Comparison of ENCODE assay signal across 8 mouse cellular contexts in genomic region chr13:51314541-51314977, GRCm38 (mm10).
DNase-seq lines count a peak whose midpoint lies in the region; ATAC-seq lines count a peak whose summit lies in the region.

No protein-coding gene starts in this region.

- H3K27ac ChIP-seq in embryonic facial prominence, embryonic 12.5 days = peak overlapping the region; percentile 92
- H3K27ac ChIP-seq in heart, embryonic 10.5 days = peak overlapping the region; percentile 84
- peak overlapping the region; percentile 91 for H3K27ac ChIP-seq in kidney, embryonic 14.5 days (ENCODE audit: low read depth, low read length)
- H3K27ac ChIP-seq in midbrain, embryonic 11.5 days (ENCODE audit: low read depth, low read length) = peak overlapping the region; percentile 71

- peak; percentile 92 for ATAC-seq in embryonic facial prominence, embryonic 12.5 days (ENCODE audit: insufficient number of reproducible peaks, insufficient read depth, low FRiP score, low TSS enrichment)
- peak; percentile 92 for ATAC-seq in kidney, embryonic 14.5 days (ENCODE audit: low FRiP score, low TSS enrichment)
- peak; percentile 89 for ATAC-seq in midbrain, embryonic 11.5 days (ENCODE audit: low FRiP score)

- peak; percentile 48 for DNase-seq in kidney, adult 11 months
- DNase-seq in kidney, adult 18-20 months = no peak
- DNase-seq in heart, embryonic 10.5 days (ENCODE audit: low spot score) = peak; percentile 84
- peak; percentile 95 for DNase-seq in midbrain, embryonic 11.5 days (ENCODE audit: low spot score, missing footprints)
- no peak for DNase-seq in spleen, postnatal 14 days (ENCODE audit: low spot score in 2 of 2)
- DNase-seq in layer of hippocampus, adult 8-10 months (ENCODE audit: low spot score in 2 of 2) = no peak

- H3K4me2 ChIP-seq in embryonic facial prominence, embryonic 12.5 days (replicated peaks) = peak overlapping the region; percentile 1; the same call in 1 of the 2 replicates
- H3K4me2 ChIP-seq in kidney, embryonic 14.5 days (replicated peaks; ENCODE audit: low read depth, low read length) = peak overlapping the region; percentile 5; the same call in 1 of the 2 replicates
- H3K4me2 ChIP-seq in midbrain, embryonic 11.5 days = peak overlapping the region; percentile 2; the same call in 1 of the 2 replicates

- no peaks in the 10 kb centered on the region for H3K9me3 ChIP-seq in embryonic facial prominence, embryonic 12.5 days
- no peaks in the 10 kb centered on the region for H3K9me3 ChIP-seq in heart, embryonic 10.5 days
- H3K9me3 ChIP-seq in kidney, embryonic 14.5 days (ENCODE audit: control insufficient read depth, low read length) = no peaks in the 10 kb centered on the region
- no peaks in the 10 kb centered on the region for H3K9me3 ChIP-seq in midbrain, embryonic 11.5 days (ENCODE audit: control insufficient read depth, low read length)

- H3K9ac ChIP-seq in embryonic facial prominence, embryonic 12.5 days = no peak overlapping the region
- no peak overlapping the region for H3K9ac ChIP-seq in kidney, embryonic 14.5 days (ENCODE audit: low read depth, low read length)
- peak overlapping the region; percentile 33; the same call in 1 of the 2 replicates for H3K9ac ChIP-seq in midbrain, embryonic 11.5 days (ENCODE audit: low read length)

- H3K4me1 ChIP-seq in embryonic facial prominence, embryonic 12.5 days = peaks cover 52% of the 10 kb centered on the region
- peaks cover 54% of the 10 kb centered on the region for H3K4me1 ChIP-seq in heart, embryonic 10.5 days
- peaks cover 43% of the 10 kb centered on the region for H3K4me1 ChIP-seq in kidney, embryonic 14.5 days (ENCODE audit: control insufficient read depth, insufficient read depth, low read length)
- peaks cover 21% of the 10 kb centered on the region for H3K4me1 ChIP-seq in midbrain, embryonic 11.5 days (ENCODE audit: control insufficient read depth, insufficient read depth, low read length)

- no peaks in the 10 kb centered on the region for H3K27me3 ChIP-seq in embryonic facial prominence, embryonic 12.5 days
- no peaks in the 10 kb centered on the region for H3K27me3 ChIP-seq in heart, embryonic 10.5 days (ENCODE audit: insufficient read depth, poor library complexity, severe bottlenecking)
- no peaks in the 10 kb centered on the region for H3K27me3 ChIP-seq in kidney, embryonic 14.5 days (ENCODE audit: control insufficient read depth, insufficient read depth, low read length)
- no peaks in the 10 kb centered on the region for H3K27me3 ChIP-seq in midbrain, embryonic 11.5 days (ENCODE audit: control insufficient read depth, insufficient read depth, low read length)

- WGBS in embryonic facial prominence, embryonic 12.5 days = 3% methylated on average over 5 of the region's 5 CpGs
- WGBS in heart, embryonic 10.5 days = 10% methylated on average over 5 of the region's 5 CpGs
- WGBS in kidney, embryonic 14.5 days = 5% methylated on average over 5 of the region's 5 CpGs
- 0% methylated on average over 5 of the region's 5 CpGs for WGBS in midbrain, embryonic 11.5 days

- H3K4me3 ChIP-seq in embryonic facial prominence, embryonic 12.5 days = no peak overlapping the region
- no peak overlapping the region for H3K4me3 ChIP-seq in heart, embryonic 10.5 days
- no peak overlapping the region for H3K4me3 ChIP-seq in kidney, embryonic 14.5 days (ENCODE audit: low read length)
- no peak overlapping the region for H3K4me3 ChIP-seq in midbrain, embryonic 11.5 days (ENCODE audit: low read depth, low read length)

- H3K36me3 ChIP-seq in embryonic facial prominence, embryonic 12.5 days = no peaks in the 10 kb centered on the region
- H3K36me3 ChIP-seq in heart, embryonic 10.5 days = no peaks in the 10 kb centered on the region
- no peaks in the 10 kb centered on the region for H3K36me3 ChIP-seq in kidney, embryonic 14.5 days (ENCODE audit: control insufficient read depth, insufficient read depth, low read length)
- H3K36me3 ChIP-seq in midbrain, embryonic 11.5 days (ENCODE audit: control insufficient read depth, insufficient read depth, low read length) = no peaks in the 10 kb centered on the region

Comparison
In these comparisons a context has a peak if more than half of its experiments do, and no peak if none do; other contexts are left out.
1. DNase-seq: peak in kidney, adult 11 months (single experiment), heart, embryonic 10.5 days (single experiment) and midbrain, embryonic 11.5 days (single experiment); none in kidney, adult 18-20 months (single experiment), spleen, postnatal 14 days (0 of 2) and layer of hippocampus, adult 8-10 months (0 of 2).
2. Peak in every context shown above with its lines, with median percentiles within 50 percentile points of each other: ATAC-seq, H3K27ac ChIP-seq and H3K4me2 ChIP-seq.